Mouse (Mus musculus) myocyte (in vitro differentiated cells): ENCODE measurements around the gene Adgrf5.
"Not testable (repeated sequence)": the region's sequence is repeated elsewhere in the genome, so short reads cannot be mapped to it uniquely, and the experiment has no call there.

Experiments
- CEBPB ChIP-seq: IDR thresholded peaks from 2 replicates; pipeline ENCODE4 v1.6.1; 2011; ENCODE audit warnings: mild to moderate bottlenecking, moderate library complexity; ENCODE audit not compliant: poor library complexity, insufficient read depth, severe bottlenecking
- E2F4 ChIP-seq: IDR thresholded peaks from one replicate; pipeline ENCODE4 v1.6.1; 2011; ENCODE audit warnings: mild to moderate bottlenecking, control low read depth, moderate library complexity; ENCODE audit not compliant: insufficient read depth
- MYOD1 ChIP-seq, 3 experiments: IDR thresholded peaks; one replicate each; pipeline ENCODE4 v1.6.1; 2011; ENCODE audit warnings: control low read depth in 2 of 3, low read depth in 2 of 3, mild to moderate bottlenecking in 2 of 3, moderate library complexity in 1 of 3; ENCODE audit not compliant: insufficient read length in 2 of 3, control insufficient read depth in 1 of 3
- POLR2A ChIP-seq: IDR thresholded peaks from one replicate; pipeline ENCODE4 v1.6.1; 2011; ENCODE audit warnings: low read depth, mild to moderate bottlenecking, control low read depth, moderate library complexity; ENCODE audit not compliant: insufficient read length
- POLR2AphosphoS2 ChIP-seq: IDR thresholded peaks from one replicate; pipeline ENCODE4 v1.6.1; 2011; ENCODE audit warnings: low read depth, control low read depth; ENCODE audit not compliant: insufficient read length
- USF1 ChIP-seq: IDR thresholded peaks from one replicate; pipeline ENCODE4 v1.6.1; 2011; ENCODE audit warnings: low read depth, mild to moderate bottlenecking, control low read depth, moderate library complexity

GRCm38 (mm10) chr17:43346499-43346898, 13.8 kb upstream of the Adgrf5 start:
- TF ChIP-seq USF1; MYOD1 (IDR thresholded peaks at IDR 0.05; ENCODE audit: control insufficient read depth in 1 of 3, insufficient read length in 2 of 3, low read depth in 2 of 3); POLR2A; E2F4; CEBPB; POLR2AphosphoS2: not testable (repeated sequence)
